Mouse (Mus musculus): ENCODE measurements around the gene Prdm10.

GRCm38 (mm10) chr9:31235489-31235888, 44.8 kb upstream of the Prdm10 start:
- TF ChIP-seq POLR2A (IDR thresholded peaks at IDR 0.05; ENCODE audit: low read depth, low read length) (no peak), CTCF (conservative IDR thresholded peaks at IDR 0.05; ENCODE audit: insufficient read depth, insufficient read length, low read depth, low read length) (no peak)
